Mouse (Mus musculus) cerebellum, postnatal 10 days (tissue): Measurements from ENCODE around the gene Ldlrad1.

Experiments
- DNase-seq, 2 experiments: peaks; one replicate each; pipeline ENCODE4 v3.0.0; 2021; ENCODE audit warnings: mixed read lengths in 2 of 2

Ldlrad1 gene

GRCm38 (mm10) chr4:107208880-107209279 lies at the start of gene Ldlrad1:
Ldlrad1 (plus strand) TSS chr4:107209180.
- no peak for DNase-seq

GRCm38 (mm10) chr4:107160181-107160580 lies 48.8 kb upstream of the Ldlrad1 start:
- DNase-seq, result no peak

GRCm38 (mm10) chr4:107163341-107163740 lies 45.6 kb upstream of the Ldlrad1 start:
- DNase-seq, result no peak

- DNase-seq, result peak; percentile 84 to 88
Observed at GRCm38 (mm10) chr4:107163756-107164587, 45.0 kb upstream of the Ldlrad1 start.

GRCm38 (mm10) chr4:107166700-107167099 lies 42.3 kb upstream of the Ldlrad1 start:
- no peak for DNase-seq

GRCm38 (mm10) chr4:107167798-107168197 lies 41.2 kb upstream of the Ldlrad1 start:
- DNase-seq, result no peak

- DNase-seq, result no peak
Observed at GRCm38 (mm10) chr4:107177506-107177905, 31.5 kb upstream of the Ldlrad1 start.

- peak; percentile 98 to 99 for DNase-seq
Observed at GRCm38 (mm10) chr4:107178182-107178829, 30.7 kb upstream of the Ldlrad1 start, which contains the start of gene Tmem59. Tmem59 (plus strand) TSS chr4:107178399.

- DNase-seq, result peak; percentile 71 to 74
Observed at GRCm38 (mm10) chr4:107178830-107179490, 30.0 kb upstream of the Ldlrad1 start, which contains the start of gene Tceanc2. Tceanc2 (minus strand) TSS chr4:107179116.

GRCm38 (mm10) chr4:107179561-107179960 lies 29.4 kb upstream of the Ldlrad1 start:
- no peak for DNase-seq

- DNase-seq, result no peak
Observed at GRCm38 (mm10) chr4:107180746-107181145, 28.2 kb upstream of the Ldlrad1 start.

- DNase-seq, result no peak
Observed at GRCm38 (mm10) chr4:107181866-107182265, 27.1 kb upstream of the Ldlrad1 start.

GRCm38 (mm10) chr4:107182796-107183195 lies 26.2 kb upstream of the Ldlrad1 start:
- DNase-seq, result no peak

GRCm38 (mm10) chr4:107183203-107183602 lies 25.8 kb upstream of the Ldlrad1 start:
- no peak for DNase-seq

GRCm38 (mm10) chr4:107185703-107186102 lies 23.3 kb upstream of the Ldlrad1 start:
- no peak for DNase-seq

GRCm38 (mm10) chr4:107193841-107194240 lies 15.1 kb upstream of the Ldlrad1 start:
- no peak for DNase-seq

GRCm38 (mm10) chr4:107196454-107196853 lies 12.5 kb upstream of the Ldlrad1 start:
- DNase-seq, result no peak

- no peak for DNase-seq
Observed at GRCm38 (mm10) chr4:107198072-107198471, 10.9 kb upstream of the Ldlrad1 start.

GRCm38 (mm10) chr4:107201779-107202178 lies 7.2 kb upstream of the Ldlrad1 start:
- DNase-seq, result no peak

GRCm38 (mm10) chr4:107203001-107203400 lies 6.0 kb upstream of the Ldlrad1 start:
- DNase-seq, result no peak

- no peak for DNase-seq
Observed at GRCm38 (mm10) chr4:107207016-107207415, 2.0 kb upstream of the Ldlrad1 start.

GRCm38 (mm10) chr4:107210483-107211097 lies 1.6 kb downstream of the Ldlrad1 start:
- no peak for DNase-seq

- peak; percentile 18 to 21 for DNase-seq
Observed at GRCm38 (mm10) chr4:107211465-107211864, 2.5 kb downstream of the Ldlrad1 start.
